Mouse (Mus musculus) frontal cortex, postnatal 36 days (tissue): ENCODE data around the gene Haus4.

ENCODE experiments used
- DNase-seq, 2 experiments: peaks; one replicate each; pipeline ENCODE4 v3.0.0; 2022; ENCODE audit warnings: low spot score in 2 of 2

Haus4 gene

GRCm38 (mm10) chr14:54572790-54573736 is 18.6 kb upstream of the Haus4 start:
- no peak for DNase-seq

- DNase-seq, result no peak
These were observed 17.7 kb upstream of the Haus4 start for GRCm38 (mm10) chr14:54572122-54572521.

GRCm38 (mm10) chr14:54569451-54570392 is 15.3 kb upstream of the Haus4 start:
- no peak for DNase-seq

- DNase-seq, result peak; percentile 69 to 81
These were observed 14.4 kb upstream of the Haus4 start for GRCm38 (mm10) chr14:54568694-54569414.

- DNase-seq, result no peak
These were observed 6.3 kb upstream of the Haus4 start for GRCm38 (mm10) chr14:54560527-54561242.

- DNase-seq, result no peak
These were observed 2.9 kb upstream of the Haus4 start for GRCm38 (mm10) chr14:54557330-54557729.

GRCm38 (mm10) chr14:54553454-54553974 is 902 bp downstream of the Haus4 start:
- no peak for DNase-seq

GRCm38 (mm10) chr14:54544703-54545102 is 9.7 kb downstream of the Haus4 start:
- DNase-seq, result no peak

GRCm38 (mm10) chr14:54540771-54541170 is 13.6 kb downstream of the Haus4 start:
- DNase-seq, result no peak

- DNase-seq, result no peak
These were observed 15.8 kb downstream of the Haus4 start for GRCm38 (mm10) chr14:54538580-54538979.

GRCm38 (mm10) chr14:54528446-54529111 is 25.8 kb downstream of the Haus4 start:
- DNase-seq, result peak; percentile 83 to 90

- no peak for DNase-seq
These were observed 26.4 kb downstream of the Haus4 start for GRCm38 (mm10) chr14:54528007-54528393.

GRCm38 (mm10) chr14:54527227-54528006 is 27.0 kb downstream of the Haus4 start:
- peak; percentile 15 to 26 for DNase-seq

GRCm38 (mm10) chr14:54523600-54523999 is 30.8 kb downstream of the Haus4 start:
- no peak for DNase-seq

GRCm38 (mm10) chr14:54516710-54517310 is 37.6 kb downstream of the Haus4 start:
- DNase-seq, result no peak

- no peak for DNase-seq
These were observed 44.6 kb downstream of the Haus4 start for GRCm38 (mm10) chr14:54509774-54510173.

- DNase-seq, result no peak
These were observed 51.3 kb downstream of the Haus4 start for GRCm38 (mm10) chr14:54503092-54503491.

GRCm38 (mm10) chr14:54501365-54501764 is 53.1 kb downstream of the Haus4 start:
- DNase-seq, result no peak

- no peak for DNase-seq
These were observed 55.1 kb downstream of the Haus4 start for GRCm38 (mm10) chr14:54499330-54499729.
